Mouse (Mus musculus) forebrain, embryonic 13.5 days (tissue): ENCODE measurements at regions not wholly inside any gene's neighbourhood (a gene's known extent, or its start where the extent isn't known, plus 50 kb on each side); places are given as distances from the start of the nearest gene placed in this dataset.

ENCODE experiments used
- ATAC-seq: fragments of 200-750 bp; cut with Nextera tagmentation; 2 replicates; pipeline ENCODE4 v1.8.0; 2017
- H3K27ac ChIP-seq: fragments of 300-500 bp; sonication (generic); 2 replicates; pipeline ENCODE4 v1.5.1; 2015; ENCODE audit warnings: inconsistent platforms, mild to moderate bottlenecking, moderate library complexity
- H3K27me3 ChIP-seq: fragments of 300-500 bp; sonication (generic); 2 replicates; pipeline ENCODE4 v1.6.1; 2015; ENCODE audit warnings: mild to moderate bottlenecking, inconsistent platforms
- H3K36me3 ChIP-seq: fragments of 300-500 bp; sonication (generic); 2 replicates; pipeline ENCODE4 v1.6.1; 2015; ENCODE audit warnings: mild to moderate bottlenecking, inconsistent platforms; ENCODE audit not compliant: poor library complexity, severe bottlenecking
- H3K4me1 ChIP-seq: fragments of 300-500 bp; sonication (generic); 2 replicates; pipeline ENCODE4 v1.6.1; 2015; ENCODE audit warnings: inconsistent platforms
- H3K4me2 ChIP-seq: fragments of 300-500 bp; sonication (generic); 2 replicates; pipeline ENCODE4 v1.6.1; 2015; ENCODE audit warnings: inconsistent platforms, mild to moderate bottlenecking, moderate library complexity
- H3K4me3 ChIP-seq: fragments of 300-500 bp; sonication (generic); 2 replicates; pipeline ENCODE4 v1.5.1; 2015; ENCODE audit warnings: mild to moderate bottlenecking, inconsistent platforms
- H3K9ac ChIP-seq: fragments of 300-500 bp; sonication (generic); 2 replicates; pipeline ENCODE4 v1.6.1; 2015; ENCODE audit warnings: mild to moderate bottlenecking, inconsistent platforms
- H3K9me3 ChIP-seq: fragments of 300-500 bp; sonication (generic); replicated peaks from 2 replicates; pipeline ENCODE4 v1.6.1; 2016; ENCODE audit warnings: inconsistent platforms
- WGBS: fragments of 180-500 bp; shearing (Covaris S2); methylation state at CpG from one replicate; pipeline ENCODE4 v1.1.7; 2015; 5-methylcytosine and 5-hydroxymethylcytosine counted together

- 91% methylated on average over 5 of the region's 5 CpGs for WGBS
- H3K36me3 ChIP-seq: no peaks in the 10 kb centered on the region
- no peak for ATAC-seq
These were observed 240.3 kb downstream of the Pik3r1 start for GRCm38 (mm10) chr13:101527691-101528090.

GRCm38 (mm10) chr13:101524781-101525180 lies 243.2 kb downstream of the Pik3r1 start:
- Histone ChIP-seq H3K4me1 (no peaks in the 10 kb centered on the region), H3K9me3 (no peaks in the 10 kb centered on the region), H3K4me3 (no peak overlapping the region), H3K4me2 (no peak overlapping the region), H3K27ac (no peak overlapping the region), H3K36me3 (no peaks in the 10 kb centered on the region), H3K9ac (no peak overlapping the region), H3K27me3 (no peaks in the 10 kb centered on the region)
- ATAC-seq: no peak
- WGBS: 94% methylated on average over 3 of the region's 3 CpGs

More at GRCm38 (mm10) chr13:101527691-101528090, 240.3 kb downstream of the Pik3r1 start:
- no peak overlapping the region for H3K9ac ChIP-seq
- no peak overlapping the region for H3K4me3 ChIP-seq
- no peaks in the 10 kb centered on the region for H3K4me1 ChIP-seq
- H3K4me2 ChIP-seq: no peak overlapping the region
- H3K27me3 ChIP-seq: no peaks in the 10 kb centered on the region
- no peak overlapping the region for H3K27ac ChIP-seq
- no peaks in the 10 kb centered on the region for H3K9me3 ChIP-seq

GRCm38 (mm10) chr13:101524223-101524622 lies 243.8 kb downstream of the Pik3r1 start:
- H3K36me3 ChIP-seq: no peaks in the 10 kb centered on the region
- no peaks in the 10 kb centered on the region for H3K27me3 ChIP-seq
- no peak overlapping the region for H3K4me2 ChIP-seq
- WGBS: 91% methylated on average over 3 of the region's 3 CpGs
- H3K27ac ChIP-seq: no peak overlapping the region
- H3K9ac ChIP-seq: no peak overlapping the region
- ATAC-seq: no peak
- H3K4me1 ChIP-seq: no peaks in the 10 kb centered on the region
- no peak overlapping the region for H3K4me3 ChIP-seq
- H3K9me3 ChIP-seq: no peaks in the 10 kb centered on the region

- WGBS: 91% methylated on average over 3 of the region's 3 CpGs
- H3K27me3 ChIP-seq: no peaks in the 10 kb centered on the region
- H3K27ac ChIP-seq: no peak overlapping the region
- no peak overlapping the region for H3K4me3 ChIP-seq
- no peak overlapping the region for H3K9ac ChIP-seq
- H3K4me1 ChIP-seq: no peaks in the 10 kb centered on the region
- H3K9me3 ChIP-seq: no peaks in the 10 kb centered on the region
- no peak for ATAC-seq
- no peak overlapping the region for H3K4me2 ChIP-seq
- no peaks in the 10 kb centered on the region for H3K36me3 ChIP-seq
These were observed 244.5 kb downstream of the Pik3r1 start for GRCm38 (mm10) chr13:101523492-101523891.

GRCm38 (mm10) chr13:101522597-101522996 lies 245.4 kb downstream of the Pik3r1 start:
- H3K27me3 ChIP-seq: no peaks in the 10 kb centered on the region
- H3K4me3 ChIP-seq: no peak overlapping the region
- 92% methylated on average over 2 of the region's 2 CpGs for WGBS
- no peak for ATAC-seq
- H3K4me2 ChIP-seq: no peak overlapping the region
- H3K9ac ChIP-seq: no peak overlapping the region
- H3K9me3 ChIP-seq: no peaks in the 10 kb centered on the region
- no peaks in the 10 kb centered on the region for H3K36me3 ChIP-seq
- H3K27ac ChIP-seq: no peak overlapping the region
- no peaks in the 10 kb centered on the region for H3K4me1 ChIP-seq

- no peak overlapping the region for H3K9ac ChIP-seq
- no peaks in the 10 kb centered on the region for H3K36me3 ChIP-seq
- ATAC-seq: no peak
- H3K4me3 ChIP-seq: no peak overlapping the region
- H3K9me3 ChIP-seq: no peaks in the 10 kb centered on the region
- no peaks in the 10 kb centered on the region for H3K4me1 ChIP-seq
- H3K27ac ChIP-seq: no peak overlapping the region
- 85% methylated on average over 3 of the region's 3 CpGs for WGBS
- H3K27me3 ChIP-seq: no peaks in the 10 kb centered on the region
- H3K4me2 ChIP-seq: no peak overlapping the region
These were observed 254.7 kb downstream of the Pik3r1 start for GRCm38 (mm10) chr13:101513354-101513753.

- 50% methylated on average over 1 of the region's 1 CpGs for WGBS
- H3K4me2 ChIP-seq: no peak overlapping the region
- no peak overlapping the region for H3K4me3 ChIP-seq
- no peak for ATAC-seq
- no peaks in the 10 kb centered on the region for H3K36me3 ChIP-seq
- H3K27ac ChIP-seq: no peak overlapping the region
- H3K9ac ChIP-seq: no peak overlapping the region
- H3K9me3 ChIP-seq: no peaks in the 10 kb centered on the region
- H3K27me3 ChIP-seq: no peaks in the 10 kb centered on the region
- no peaks in the 10 kb centered on the region for H3K4me1 ChIP-seq
These were observed 258.1 kb downstream of the Pik3r1 start for GRCm38 (mm10) chr13:101509946-101510345.

GRCm38 (mm10) chr13:101508331-101508730 lies 259.7 kb downstream of the Pik3r1 start:
- H3K9ac ChIP-seq: no peak overlapping the region
- H3K4me2 ChIP-seq: no peak overlapping the region
- H3K27ac ChIP-seq: no peak overlapping the region
- H3K4me1 ChIP-seq: no peaks in the 10 kb centered on the region
- no peaks in the 10 kb centered on the region for H3K36me3 ChIP-seq
- H3K27me3 ChIP-seq: no peaks in the 10 kb centered on the region
- no peak for ATAC-seq
- H3K9me3 ChIP-seq: no peaks in the 10 kb centered on the region
- no peak overlapping the region for H3K4me3 ChIP-seq

GRCm38 (mm10) chr13:101506696-101507095 lies 261.3 kb downstream of the Pik3r1 start:
- Histone ChIP-seq H3K27ac (no peak overlapping the region), H3K36me3 (no peaks in the 10 kb centered on the region), H3K9me3 (no peaks in the 10 kb centered on the region), H3K4me3 (no peak overlapping the region), H3K4me1 (peaks cover 4% of the 10 kb centered on the region; the same call in 1 of the 2 replicates), H3K27me3 (no peaks in the 10 kb centered on the region), H3K4me2 (no peak overlapping the region), H3K9ac (no peak overlapping the region)
- ATAC-seq: no peak

GRCm38 (mm10) chr13:101505054-101505453 lies 263.0 kb downstream of the Pik3r1 start:
- Histone ChIP-seq H3K9ac (no peak overlapping the region), H3K27ac (no peak overlapping the region), H3K9me3 (no peaks in the 10 kb centered on the region), H3K4me2 (no peak overlapping the region), H3K4me1 (peaks cover 4% of the 10 kb centered on the region; the same call in 1 of the 2 replicates), H3K36me3 (no peaks in the 10 kb centered on the region), H3K4me3 (no peak overlapping the region), H3K27me3 (no peaks in the 10 kb centered on the region)
- WGBS: 91% methylated on average over 1 of the region's 1 CpGs
- no peak for ATAC-seq

- no peak overlapping the region for H3K9ac ChIP-seq
- ATAC-seq: no peak
- no peaks in the 10 kb centered on the region for H3K9me3 ChIP-seq
- no peak overlapping the region for H3K27ac ChIP-seq
- H3K4me1 ChIP-seq: peaks cover 4% of the 10 kb centered on the region; the same call in 1 of the 2 replicates
- H3K4me2 ChIP-seq: no peak overlapping the region
- H3K27me3 ChIP-seq: no peaks in the 10 kb centered on the region
- 77% methylated on average over 5 of the region's 5 CpGs for WGBS
- no peak overlapping the region for H3K4me3 ChIP-seq
- H3K36me3 ChIP-seq: no peaks in the 10 kb centered on the region
These were observed 263.8 kb downstream of the Pik3r1 start for GRCm38 (mm10) chr13:101504241-101504640.

- Histone ChIP-seq H3K27me3 (no peaks in the 10 kb centered on the region), H3K36me3 (no peaks in the 10 kb centered on the region), H3K4me3 (no peak overlapping the region), H3K9me3 (no peaks in the 10 kb centered on the region), H3K9ac (no peak overlapping the region), H3K4me1 (peaks cover 4% of the 10 kb centered on the region; the same call in 1 of the 2 replicates), H3K4me2 (no peak overlapping the region), H3K27ac (no peak overlapping the region)
- peak; percentile 75 for ATAC-seq
- 68% methylated on average over 5 of the region's 5 CpGs for WGBS
These were observed 266.2 kb downstream of the Pik3r1 start for GRCm38 (mm10) chr13:101501845-101502284.

GRCm38 (mm10) chr13:101501061-101501460 lies 267.0 kb downstream of the Pik3r1 start:
- no peaks in the 10 kb centered on the region for H3K27me3 ChIP-seq
- ATAC-seq: no peak
- WGBS: 99% methylated on average over 3 of the region's 3 CpGs
- no peak overlapping the region for H3K27ac ChIP-seq
- H3K36me3 ChIP-seq: no peaks in the 10 kb centered on the region
- no peaks in the 10 kb centered on the region for H3K9me3 ChIP-seq
- no peak overlapping the region for H3K4me2 ChIP-seq
- peaks cover 4% of the 10 kb centered on the region; the same call in 1 of the 2 replicates for H3K4me1 ChIP-seq
- H3K9ac ChIP-seq: no peak overlapping the region
- no peak overlapping the region for H3K4me3 ChIP-seq
